Mouse (Mus musculus): ENCODE data around the gene Pde4b.

The Pde4b gene

GRCm38 (mm10) chr4:102408938-102409337 is 321.6 kb downstream of the Pde4b start:
- no peak for DNase-seq

GRCm38 (mm10) chr4:102413101-102413500 is 325.8 kb downstream of the Pde4b start:
- DNase-seq = no peak

DNA sequence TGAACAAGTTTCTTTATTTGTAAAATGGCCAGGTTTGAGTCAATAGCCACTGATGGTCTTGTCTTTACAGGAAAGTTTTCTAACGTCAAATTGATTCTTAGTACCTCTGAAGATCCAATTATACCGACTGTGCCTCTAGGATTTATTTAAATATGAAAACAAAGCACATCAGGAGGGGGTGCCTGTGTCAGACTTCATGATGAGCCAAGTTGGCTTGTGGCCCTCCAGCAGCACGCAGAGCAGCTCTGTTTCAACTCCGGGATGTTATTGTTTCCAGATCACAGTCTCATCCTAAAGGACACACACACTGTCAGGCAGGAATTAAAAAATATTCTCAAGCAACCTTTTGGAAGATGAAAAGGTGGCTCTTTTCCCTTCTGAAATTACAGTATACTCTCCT is 326.5 kb downstream of the Pde4b start:
- no peak for DNase-seq

GRCm38 (mm10) chr4:102414610-102415009 is 327.3 kb downstream of the Pde4b start:
- no peak for DNase-seq

GRCm38 (mm10) chr4:102420794-102421397 is 333.6 kb downstream of the Pde4b start:
- no peak for DNase-seq

DNA sequence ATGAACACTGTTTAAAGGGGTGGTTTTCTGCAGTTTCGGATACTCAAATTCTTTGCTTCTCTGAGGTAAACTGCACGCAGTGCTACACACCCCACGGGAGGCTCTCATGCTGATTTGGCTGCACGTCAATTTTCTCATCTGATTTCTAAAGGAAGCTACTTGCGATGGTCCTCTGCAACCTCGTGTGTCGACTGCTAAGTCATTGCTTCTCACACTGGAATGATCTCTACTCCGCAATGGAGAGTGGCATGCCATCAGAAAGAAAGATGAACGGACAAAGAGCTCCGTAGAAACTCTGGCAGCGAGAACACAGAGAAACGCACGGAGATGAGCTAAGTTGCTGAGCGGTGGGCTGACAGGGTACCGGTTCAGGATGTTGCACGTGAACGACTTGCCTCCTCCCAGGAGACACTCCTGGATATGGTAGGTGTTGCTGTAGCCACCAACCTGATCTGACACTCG is 334.1 kb downstream of the Pde4b start:
- no peak for DNase-seq

DNA sequence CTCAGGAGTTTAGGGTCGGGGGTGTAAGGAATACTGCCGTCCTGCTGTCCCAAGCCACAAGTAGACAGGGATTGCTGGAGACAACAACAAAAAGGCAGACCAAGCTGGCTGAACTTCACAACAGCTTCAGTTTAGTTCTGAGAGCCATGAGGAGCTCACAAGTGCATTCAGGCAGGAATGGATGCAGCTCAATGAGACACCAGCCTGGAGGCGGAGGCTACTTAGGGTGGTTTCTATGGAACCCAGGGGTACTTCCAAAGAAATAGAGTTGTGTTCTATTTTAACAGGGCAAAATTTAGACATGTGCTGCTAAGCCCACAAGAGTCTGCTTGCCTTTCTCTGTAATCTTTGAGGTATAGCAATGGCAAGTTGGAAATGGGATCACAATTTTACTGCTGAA is 336.8 kb downstream of the Pde4b start:
- no peak for DNase-seq

- DNase-seq = no peak
Measured at GRCm38 (mm10) chr4:102425422-102425821, 338.1 kb downstream of the Pde4b start.

- no peak for DNase-seq
Measured at GRCm38 (mm10) chr4:102429730-102430341, 342.5 kb downstream of the Pde4b start.

DNA sequence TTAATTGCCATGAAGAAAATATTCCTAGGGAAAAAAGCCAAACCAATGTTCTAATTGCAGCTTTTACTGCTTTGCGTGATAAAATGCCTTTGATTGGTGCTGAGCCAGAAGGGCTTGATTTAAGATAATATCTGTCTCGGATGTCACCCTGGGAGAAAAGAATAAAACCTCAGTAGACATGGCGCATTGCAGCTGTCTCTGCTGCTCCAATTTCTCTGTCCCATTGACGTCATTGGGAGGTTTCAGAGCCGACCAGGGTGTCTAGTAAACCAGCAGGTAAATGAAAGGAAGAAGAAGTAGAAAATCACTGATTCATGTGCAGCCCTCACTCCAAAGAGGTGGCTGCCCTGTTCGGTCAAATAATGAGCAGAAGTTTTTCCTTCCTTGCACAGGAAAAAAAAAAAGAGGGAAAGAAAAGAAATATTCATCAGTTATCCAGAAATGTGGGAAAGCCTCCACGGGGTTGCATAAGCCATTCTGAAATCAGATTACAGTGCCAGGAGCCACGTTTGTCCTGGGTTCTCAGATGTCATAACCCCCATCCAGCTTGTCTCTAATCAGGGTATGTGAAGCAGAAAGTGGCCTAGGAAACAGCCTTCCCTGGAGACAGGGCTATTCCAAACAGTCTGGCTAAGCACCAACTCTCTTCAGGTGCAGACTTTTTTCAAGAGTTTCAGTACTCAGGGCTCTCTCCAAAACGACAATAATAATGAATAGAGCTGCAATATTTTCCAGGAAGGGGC is 344.9 kb downstream of the Pde4b start:
- no peak for DNase-seq

DNA sequence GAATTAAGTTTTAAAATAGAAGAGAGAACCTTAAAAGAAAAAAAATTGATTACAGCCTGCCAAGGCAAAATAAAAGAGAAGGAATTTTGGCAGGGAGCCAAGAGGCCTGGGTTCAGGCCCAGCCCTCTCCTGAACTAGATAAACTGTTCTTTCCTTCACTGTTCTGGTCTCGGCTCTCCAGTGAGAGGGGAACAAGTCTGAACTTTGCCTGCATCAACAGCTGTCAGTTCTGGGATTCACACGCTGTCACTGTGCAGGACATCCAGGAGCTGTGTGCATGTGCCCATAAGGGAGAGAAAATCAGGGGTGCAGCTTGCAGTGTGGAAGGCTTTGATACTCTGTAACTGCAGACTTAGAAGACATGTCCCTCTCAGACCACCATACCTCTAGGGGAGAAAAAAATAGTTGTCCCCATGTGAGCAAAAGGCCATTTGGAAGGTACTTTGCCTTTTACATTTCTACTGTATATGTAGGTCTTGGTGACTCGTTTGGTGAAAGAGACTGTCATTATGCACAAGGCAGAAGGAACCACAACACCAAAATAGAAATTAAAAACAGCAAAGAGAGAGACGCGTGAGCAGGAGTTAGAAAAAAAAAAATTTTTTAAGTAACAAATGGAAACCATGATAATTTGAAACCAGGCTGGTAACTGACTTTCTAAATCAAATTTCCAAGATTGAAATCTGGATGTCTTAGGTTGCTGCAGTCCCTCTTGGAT is 352.2 kb downstream of the Pde4b start:
- DNase-seq = no peak

GRCm38 (mm10) chr4:102440119-102440481 is 352.8 kb downstream of the Pde4b start:
- DNase-seq = no peak

DNA sequence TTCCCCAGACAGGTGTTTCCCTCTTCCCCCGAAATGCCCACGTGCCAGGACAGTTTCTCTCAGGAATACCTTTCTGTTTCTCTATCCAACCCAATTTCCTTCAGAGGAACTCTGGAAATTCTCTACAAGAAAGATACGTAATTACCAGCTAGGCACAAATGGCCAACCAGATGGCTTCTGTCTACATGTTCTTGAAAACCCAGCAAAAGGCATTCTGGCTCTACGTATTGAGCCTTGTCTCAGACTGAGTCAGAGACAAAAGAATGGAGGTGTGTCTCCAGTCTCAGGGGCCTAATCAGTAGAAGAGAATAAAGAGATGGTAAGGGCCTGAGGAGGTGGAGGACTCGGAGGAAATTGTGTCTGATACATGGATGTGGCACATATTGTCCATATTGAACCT is 356.2 kb downstream of the Pde4b start:
- no peak for DNase-seq

DNA sequence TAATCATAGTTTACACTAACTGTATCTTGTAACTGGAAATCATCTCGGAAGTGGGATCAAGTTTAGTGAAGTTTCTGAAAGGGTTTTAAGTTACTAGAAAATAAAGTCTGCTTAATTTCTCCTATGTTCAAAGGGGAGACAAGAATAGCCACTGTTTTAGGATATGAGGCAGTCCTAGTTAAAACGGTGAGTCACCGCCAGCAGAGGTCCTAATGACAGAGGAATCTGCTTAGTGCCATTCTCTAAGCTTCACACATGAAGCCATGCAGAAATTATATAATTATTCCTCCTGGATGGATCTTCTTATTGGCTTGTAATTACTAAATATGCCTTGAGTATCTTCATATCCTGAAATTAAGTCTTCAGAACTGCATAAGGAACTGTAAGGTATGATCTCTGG is 357.2 kb downstream of the Pde4b start:
- no peak for DNase-seq

GRCm38 (mm10) chr4:102446160-102446945 is 359.0 kb downstream of the Pde4b start:
- no peak for DNase-seq

- DNase-seq = no peak
Measured at GRCm38 (mm10) chr4:102456426-102456825, 369.1 kb downstream of the Pde4b start.

DNA sequence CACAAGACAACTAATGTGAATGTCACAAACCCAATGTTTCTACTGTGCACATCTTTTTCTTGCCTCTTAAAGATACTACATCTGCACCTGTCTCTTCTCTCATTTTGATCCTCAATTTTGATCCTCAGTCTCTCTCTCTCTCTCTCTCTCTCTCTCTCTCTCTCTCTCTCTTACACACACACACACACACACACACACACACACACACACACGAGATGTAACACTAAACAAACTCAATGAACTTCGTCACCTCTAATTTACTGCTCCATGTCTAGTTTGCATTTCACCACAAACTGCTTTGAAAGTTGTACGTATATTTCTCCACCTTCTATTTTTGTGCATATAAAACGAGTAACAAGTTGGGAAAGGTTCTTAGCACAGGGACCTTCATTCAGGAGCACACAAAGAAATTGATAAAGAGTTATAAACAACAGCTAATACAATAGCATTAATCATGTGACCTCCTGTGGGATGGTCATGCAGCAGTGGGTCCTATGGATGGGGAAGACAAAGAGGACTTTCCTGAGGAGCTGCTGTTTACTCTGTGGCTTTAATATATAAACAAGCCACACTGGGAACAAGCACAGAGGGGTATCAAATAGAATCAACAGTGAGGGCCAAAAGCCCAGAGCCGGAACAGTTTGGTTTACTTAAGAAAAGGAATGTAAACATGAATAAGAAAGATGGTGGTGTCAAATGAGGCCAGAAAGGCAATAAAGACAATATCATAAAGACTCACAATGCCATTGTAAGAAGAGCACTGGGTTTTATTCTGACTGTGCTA is 372.1 kb downstream of the Pde4b start:
- no peak for DNase-seq

DNA sequence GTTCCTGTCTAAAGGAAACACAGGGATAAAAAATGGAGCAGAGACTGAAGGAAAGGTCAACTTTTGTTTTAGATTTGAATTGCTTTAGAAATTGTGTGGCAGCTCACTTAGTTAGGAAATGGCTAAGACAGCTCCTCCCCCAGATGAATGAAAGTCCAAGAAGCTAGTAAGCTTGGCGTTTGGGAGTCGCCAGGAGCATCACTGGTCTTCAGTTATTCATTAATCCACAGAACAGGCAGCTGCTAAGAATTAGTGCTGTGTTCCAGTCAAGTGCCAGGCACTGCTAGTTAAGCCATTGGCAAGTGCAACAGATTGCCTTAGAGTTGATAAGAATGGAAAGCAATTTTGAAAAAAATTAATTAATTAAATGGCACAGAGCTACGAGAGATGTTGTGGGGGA is 390.8 kb downstream of the Pde4b start:
- DNase-seq = no peak

DNA sequence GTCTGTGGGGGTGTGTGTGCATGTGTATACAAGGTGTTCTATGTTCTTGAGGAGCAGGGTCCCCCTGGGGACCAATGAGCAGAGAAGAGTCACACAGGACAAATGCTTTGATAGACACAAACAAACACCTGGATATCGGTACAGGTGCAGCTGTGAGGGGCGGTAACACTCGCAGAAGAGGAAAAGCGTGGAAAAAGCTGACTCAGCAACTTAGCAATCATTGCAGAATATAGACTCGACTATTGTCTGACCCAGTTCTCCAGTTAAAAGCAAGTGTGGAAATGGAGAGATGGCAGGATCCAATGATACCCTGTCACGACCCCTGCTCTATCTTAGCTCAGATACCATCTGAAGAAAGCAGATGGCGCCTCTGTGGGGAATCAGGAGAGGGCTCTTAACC is 391.5 kb downstream of the Pde4b start:
- no peak for DNase-seq

DNA sequence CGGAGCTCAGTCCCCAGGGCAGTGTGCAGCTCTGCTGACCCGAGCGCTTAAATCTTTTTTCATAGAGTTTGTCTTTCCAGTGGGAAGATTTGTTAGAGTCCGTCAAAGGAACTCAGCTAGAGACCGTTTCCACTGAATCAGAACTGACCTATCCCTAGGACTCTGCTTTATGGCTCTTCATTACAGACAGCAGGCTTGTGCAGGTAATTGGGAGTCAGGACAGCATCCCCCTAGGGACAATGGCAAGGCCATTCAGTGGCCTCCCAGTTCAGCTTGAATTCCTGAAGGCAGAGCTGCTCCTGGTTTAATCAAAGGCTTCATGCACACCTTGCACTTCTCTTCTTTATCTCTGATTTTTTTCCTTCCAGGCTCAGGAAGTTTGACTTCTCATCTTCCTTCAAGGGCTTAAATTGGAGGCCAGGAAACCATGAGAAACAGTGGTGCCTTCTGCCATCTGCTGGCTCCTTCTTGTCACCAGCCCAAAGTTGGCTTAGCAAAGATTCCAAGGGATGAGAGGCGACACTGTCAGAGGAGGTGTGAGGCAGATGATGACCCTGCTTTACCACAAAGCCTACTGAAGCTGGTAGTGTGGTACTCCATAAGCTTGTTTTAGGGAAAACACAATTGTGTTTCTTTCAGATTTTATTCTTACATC is 393.6 kb downstream of the Pde4b start:
- DNase-seq = no peak

DNA sequence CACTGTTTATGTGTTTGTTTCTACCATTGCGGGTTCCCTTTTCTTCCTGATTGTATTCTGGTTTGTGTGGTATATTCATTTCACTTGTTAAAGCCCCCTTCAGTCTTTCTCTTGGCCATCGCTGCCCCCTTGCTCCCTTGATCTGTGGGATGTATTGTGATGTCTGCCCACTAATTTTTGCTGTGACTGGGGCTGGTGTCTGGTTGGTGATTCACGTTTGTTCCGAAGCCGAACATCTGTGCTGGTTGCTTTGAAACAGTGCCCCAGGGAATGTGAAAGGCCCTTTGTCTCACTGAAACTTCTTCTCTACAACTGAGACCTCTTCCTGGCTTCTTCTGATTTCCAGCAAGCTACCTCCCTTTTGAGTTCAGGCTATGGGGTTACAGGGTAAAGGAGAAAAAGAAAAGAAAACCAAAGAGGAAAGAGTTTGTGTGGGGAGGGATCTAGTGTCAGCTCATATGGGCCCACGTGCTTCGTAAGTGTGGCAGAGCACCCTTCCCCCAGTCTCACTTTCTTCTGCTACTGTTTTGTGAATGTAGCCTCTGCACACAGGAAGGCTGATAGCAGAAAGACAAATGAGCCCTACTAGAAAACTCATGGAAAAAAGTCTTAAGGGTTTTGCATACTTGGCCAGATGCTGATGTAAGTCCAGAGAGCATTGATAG is 396.1 kb downstream of the Pde4b start:
- no peak for DNase-seq
